Mouse (Mus musculus): ENCODE data around the gene Armt1. TPM values are rescaled to one million over a fixed set of nuclear protein-coding genes. Genes with fewer than 3 reads are reported as not detected.

Armt1 gene
- total and polyA plus RNA-seq, 3 experiments, result 20.7 to 45.1 (median 32.1) TPM

DNA sequence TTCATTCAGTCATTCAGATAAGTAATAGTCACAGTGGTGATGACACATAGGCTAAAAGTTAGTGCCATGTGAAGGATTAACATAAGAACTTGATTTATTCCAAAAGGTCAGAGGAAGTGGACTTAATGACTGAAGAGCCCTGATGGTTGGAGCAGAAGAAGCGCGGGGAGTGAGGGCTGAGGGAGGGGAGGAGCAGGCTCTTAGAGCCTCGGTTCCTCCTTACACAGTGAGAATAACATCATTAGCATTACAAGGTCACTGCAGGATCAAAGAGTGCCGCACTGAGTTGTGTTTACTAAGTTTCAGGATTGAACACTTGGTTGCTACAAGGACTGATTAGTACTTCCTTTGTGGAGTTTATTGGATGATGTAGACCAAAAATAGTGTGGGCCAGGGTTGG lies 60.6 kb downstream of the Armt1 start:
- no peaks in the 10 kb centered on the region for H3K79me2 ChIP-seq (replicated peaks; ENCODE audit: control insufficient read depth, extremely low read depth, insufficient read depth, poor library complexity, severe bottlenecking)
- DNase-seq (ENCODE audit: extremely low read depth), result no peak
- H3K4me3 ChIP-seq (replicated peaks in 1 of 3; ENCODE audit: low read depth in 2 of 3, low read length in 2 of 3, poor library complexity in 1 of 3), result no peak overlapping the region
- H3K36me3 ChIP-seq (replicated peaks in 1 of 2; ENCODE audit: control insufficient read depth in 1 of 2, insufficient read depth in 1 of 2, low read length in 1 of 2), result no peaks in the 10 kb centered on the region
- H3K9me3 ChIP-seq (replicated peaks; ENCODE audit: low read length), result no peaks in the 10 kb centered on the region
- in situ Hi-C loops (cut with MboI; ENCODE audit: low pct_ligation_motif_present, low pct_unique_long_range_greater_than_20kb, low sequenced_read_pairs) (no loop called here), dilution Hi-C loops (cut with MboI; ENCODE audit: extremely low pct_ligation_motif_present, extremely low pct_unique_long_range_greater_than_20kb, low sequenced_read_pairs) (no loop called here)
- peaks cover 4 to 14% of the 10 kb centered on the region in 2 experiments; a peak in 3 of 4 replicates for H3K4me1 ChIP-seq (ENCODE audit: control insufficient read depth in 1 of 2, insufficient read depth in 2 of 2)
- H3K9ac ChIP-seq (ENCODE audit: insufficient read depth, low read depth), result no peak overlapping the region
- TF ChIP-seq USF1 (IDR thresholded peaks at IDR 0.05; ENCODE audit: low read depth, low read length), result no peak
- TF ChIP-seq KAT2A (IDR thresholded peaks at IDR 0.05; ENCODE audit: insufficient replicate concordance, low read length), result no peak
- TF ChIP-seq JUND (conservative IDR thresholded peaks at IDR 0.05; ENCODE audit: low read depth, low read length), result no peak
- no peak for TF ChIP-seq GABPA (IDR thresholded peaks at IDR 0.05; ENCODE audit: insufficient replicate concordance, low read depth, low read length)
- TF ChIP-seq ELF1 (IDR thresholded peaks at IDR 0.05; ENCODE audit: low read depth, low read length), result no peak
- TF ChIP-seq ZNF384 (IDR thresholded peaks at IDR 0.05; ENCODE audit: low read depth, low read length), result no peak
- no peak for TF ChIP-seq UBTF (IDR thresholded peaks at IDR 0.05; ENCODE audit: low read depth, low read length)
- no peak for TF ChIP-seq RAD21 (IDR thresholded peaks at IDR 0.05; ENCODE audit: low read depth, low read length)
- TF ChIP-seq ETS1 (conservative IDR thresholded peaks at IDR 0.05; ENCODE audit: low read depth, low read length), result no peak
- TF ChIP-seq CHD1 (IDR thresholded peaks at IDR 0.05; ENCODE audit: low read depth, low read length), result no peak
- no peak for TF ChIP-seq MEF2A (IDR thresholded peaks at IDR 0.05; ENCODE audit: borderline replicate concordance, low read depth, low read length)
- TF ChIP-seq NRF1 (IDR thresholded peaks at IDR 0.05; ENCODE audit: low read depth, low read length), result no peak
- TF ChIP-seq E2F4 (IDR thresholded peaks at IDR 0.05; ENCODE audit: insufficient replicate concordance, low read depth, low read length), result no peak
- no peak for TF ChIP-seq JUN (IDR thresholded peaks at IDR 0.05; ENCODE audit: insufficient read depth, low read depth, low read length)
- no peak for TF ChIP-seq USF2 (conservative IDR thresholded peaks at IDR 0.05; ENCODE audit: low read depth, low read length)
- no peak for TF ChIP-seq CTCF (conservative IDR thresholded peaks at IDR 0.05 in 1 of 2, IDR thresholded peaks at IDR 0.05 in 1 of 2; ENCODE audit: low read depth in 2 of 2, low read length in 2 of 2)
- TF ChIP-seq ZC3H11A (IDR thresholded peaks at IDR 0.05; ENCODE audit: low read depth, low read length), result no peak
- no peak for TF ChIP-seq MAFK (IDR thresholded peaks at IDR 0.05; ENCODE audit: insufficient replicate concordance, low read length)
- TF ChIP-seq MAX (IDR thresholded peaks at IDR 0.05; ENCODE audit: low read length), result no peak
- H3K4me2 ChIP-seq (ENCODE audit: insufficient read depth, low read depth, poor library complexity, severe bottlenecking), result no peak overlapping the region
- H3K27ac ChIP-seq (ENCODE audit: insufficient read depth, low read depth), result no peak overlapping the region
- H3K27me3 ChIP-seq (replicated peaks), result no peaks in the 10 kb centered on the region

DNA sequence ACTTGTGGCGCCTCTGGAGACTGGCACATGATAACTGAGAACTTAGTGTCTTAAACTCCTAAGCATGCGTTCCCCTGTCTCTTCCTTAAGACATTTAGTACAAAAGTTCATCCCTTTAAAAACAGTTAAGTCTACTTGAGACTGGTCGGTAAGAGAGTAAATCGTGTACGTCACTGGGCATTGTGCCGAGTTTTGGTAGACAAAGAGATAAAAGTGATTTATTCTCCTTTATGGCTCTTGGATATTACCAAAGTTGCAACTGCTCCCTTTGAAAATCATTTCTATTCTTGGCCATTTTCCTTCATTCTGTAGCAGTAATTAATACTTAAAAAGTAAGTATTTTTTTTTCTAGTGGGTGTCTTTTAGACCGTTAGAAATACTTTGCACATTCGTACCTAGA lies 71.0 kb downstream of the Armt1 start:
- TF ChIP-seq SIN3A (IDR thresholded peaks at IDR 0.05; ENCODE audit: low read length) (no peak), PAX5 (IDR thresholded peaks at IDR 0.05; ENCODE audit: low read length) (no peak), ZMIZ1 (IDR thresholded peaks at IDR 0.05; ENCODE audit: low read depth, low read length) (no peak), POLR2A (IDR thresholded peaks at IDR 0.05; ENCODE audit: low read depth, low read length) (no peak), CTCF (conservative IDR thresholded peaks at IDR 0.05 in 1 of 2, IDR thresholded peaks at IDR 0.05 in 1 of 2; ENCODE audit: low read depth in 2 of 2, low read length in 2 of 2) (no peak), ETS1 (conservative IDR thresholded peaks at IDR 0.05; ENCODE audit: low read depth, low read length) (no peak), CHD1 (IDR thresholded peaks at IDR 0.05; ENCODE audit: low read depth, low read length) (no peak), BHLHE40 (IDR thresholded peaks at IDR 0.05; ENCODE audit: low read depth, low read length) (no peak), RAD21 (IDR thresholded peaks at IDR 0.05; ENCODE audit: low read depth, low read length) (no peak), ZKSCAN1 (IDR thresholded peaks at IDR 0.05; ENCODE audit: borderline replicate concordance, low read depth, low read length) (no peak), ZNF384 (IDR thresholded peaks at IDR 0.05; ENCODE audit: low read depth, low read length) (no peak)
- no peaks in the 10 kb centered on the region for H3K9me3 ChIP-seq (replicated peaks; ENCODE audit: low read length)
- H3K27me3 ChIP-seq (replicated peaks), result no peaks in the 10 kb centered on the region
- no peak overlapping the region for H3K9ac ChIP-seq (ENCODE audit: insufficient read depth, low read depth)
- H3K4me1 ChIP-seq (ENCODE audit: control insufficient read depth in 1 of 2, insufficient read depth in 2 of 2), result no peaks in the 10 kb centered on the region
- no peak overlapping the region for H3K27ac ChIP-seq (ENCODE audit: insufficient read depth, low read depth)
- dilution Hi-C loops (cut with MboI; ENCODE audit: extremely low pct_ligation_motif_present, extremely low pct_unique_long_range_greater_than_20kb, low sequenced_read_pairs), result no loop called here
- DNase-seq (ENCODE audit: extremely low read depth), result no peak
- H3K36me3 ChIP-seq (replicated peaks in 1 of 2; ENCODE audit: control insufficient read depth in 1 of 2, insufficient read depth in 1 of 2, low read length in 1 of 2), result no peaks in the 10 kb centered on the region
- in situ Hi-C loops (cut with MboI; ENCODE audit: low pct_ligation_motif_present, low pct_unique_long_range_greater_than_20kb, low sequenced_read_pairs), result no loop called here
- H3K79me2 ChIP-seq (replicated peaks; ENCODE audit: control insufficient read depth, extremely low read depth, insufficient read depth, poor library complexity, severe bottlenecking), result no peaks in the 10 kb centered on the region
- H3K4me3 ChIP-seq (replicated peaks in 1 of 3; ENCODE audit: low read depth in 2 of 3, low read length in 2 of 3, poor library complexity in 1 of 3), result no peak overlapping the region
- H3K4me2 ChIP-seq (ENCODE audit: insufficient read depth, low read depth, poor library complexity, severe bottlenecking), result no peak overlapping the region
